Mouse (Mus musculus) embryonic fibroblast, embryonic 13.5 days (primary cell): ENCODE data around the gene Prr5. TPM values are rescaled to one million over a fixed set of nuclear protein-coding genes. Genes with fewer than 3 reads are reported as not detected.

Experiments used
- H3K27ac ChIP-seq: 2 replicates; pipeline ENCODE4 v1.5.1; 2012; ENCODE audit warnings: low read length, control low read depth, inconsistent platforms; ENCODE audit not compliant: insufficient read depth
- H3K4me1 ChIP-seq: 2 replicates; pipeline ENCODE4 v1.6.1; 2011; ENCODE audit warnings: low read length; ENCODE audit not compliant: control insufficient read depth, insufficient read depth
- H3K4me3 ChIP-seq: 2 replicates; pipeline ENCODE4 v1.5.1; 2011; ENCODE audit warnings: mild to moderate bottlenecking, control low read depth, low read length; ENCODE audit not compliant: insufficient read depth
- CTCF ChIP-seq: IDR thresholded peaks from 2 replicates; pipeline ENCODE4 v1.5.1; 2011; ENCODE audit warnings: mild to moderate bottlenecking, control low read depth, low read length, moderate library complexity, borderline replicate concordance; ENCODE audit not compliant: insufficient read depth
- POLR2A ChIP-seq: IDR thresholded peaks from 2 replicates; pipeline ENCODE4 v1.6.1; 2011; ENCODE audit warnings: low read depth, mild to moderate bottlenecking, control low read depth, low read length, moderate library complexity
- polyA plus RNA-seq: library from polyadenylated mRNA; stranded (reverse); fragments of >200 nt; gene quantifications from 2 replicates; pipeline ENCODE4 v1.2.4, GENCODE M21; 2011; ENCODE audit warnings: low read depth; ENCODE audit not compliant: missing spikeins, insufficient read length

Gene Prr5
- polyA plus RNA-seq, 1 experiment: 19.5 TPM

DNA sequence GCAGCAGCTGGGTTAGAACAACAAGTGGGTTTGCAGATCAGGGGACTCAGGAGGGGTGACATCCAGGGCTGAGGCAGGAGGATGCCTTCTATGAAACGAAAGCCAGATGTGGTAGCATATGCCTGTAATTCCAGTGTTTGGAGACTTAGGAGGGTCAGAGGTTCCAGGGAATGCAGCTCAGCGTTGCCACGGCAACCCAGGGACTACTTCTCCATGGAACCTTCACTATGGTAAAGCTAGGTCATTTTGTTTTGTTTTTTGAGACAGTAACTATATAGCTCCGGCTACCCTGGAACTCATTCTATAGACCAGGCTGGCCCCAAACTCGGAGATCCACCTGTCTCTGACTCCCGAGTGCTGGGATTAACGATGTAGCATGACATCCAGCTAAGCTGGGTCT, 68.8 kb downstream of the Prr5 start:
- Histone ChIP-seq H3K4me3 (no peak overlapping the region), H3K4me1 (no peaks in the 10 kb centered on the region), H3K27ac (no peak overlapping the region)
- no peak for TF ChIP-seq POLR2A
- no peak for TF ChIP-seq CTCF

GRCm38 (mm10) chr15:84741573-84741972, 72.2 kb downstream of the Prr5 start:
- H3K4me1 ChIP-seq: no peaks in the 10 kb centered on the region
- no peak overlapping the region for H3K4me3 ChIP-seq
- no peak for TF ChIP-seq POLR2A
- TF ChIP-seq CTCF: no peak
- H3K27ac ChIP-seq: no peak overlapping the region

- TF ChIP-seq POLR2A: no peak
- TF ChIP-seq CTCF: no peak
- H3K27ac ChIP-seq: no peak overlapping the region
- H3K4me1 ChIP-seq: no peaks in the 10 kb centered on the region
- H3K4me3 ChIP-seq: no peak overlapping the region
These were observed 73.9 kb downstream of the Prr5 start for GRCm38 (mm10) chr15:84743347-84743746.

GRCm38 (mm10) chr15:84744308-84744707, 74.9 kb downstream of the Prr5 start:
- no peaks in the 10 kb centered on the region for H3K4me1 ChIP-seq
- H3K27ac ChIP-seq: no peak overlapping the region
- no peak overlapping the region for H3K4me3 ChIP-seq
- TF ChIP-seq POLR2A (no peak), CTCF (no peak)

DNA sequence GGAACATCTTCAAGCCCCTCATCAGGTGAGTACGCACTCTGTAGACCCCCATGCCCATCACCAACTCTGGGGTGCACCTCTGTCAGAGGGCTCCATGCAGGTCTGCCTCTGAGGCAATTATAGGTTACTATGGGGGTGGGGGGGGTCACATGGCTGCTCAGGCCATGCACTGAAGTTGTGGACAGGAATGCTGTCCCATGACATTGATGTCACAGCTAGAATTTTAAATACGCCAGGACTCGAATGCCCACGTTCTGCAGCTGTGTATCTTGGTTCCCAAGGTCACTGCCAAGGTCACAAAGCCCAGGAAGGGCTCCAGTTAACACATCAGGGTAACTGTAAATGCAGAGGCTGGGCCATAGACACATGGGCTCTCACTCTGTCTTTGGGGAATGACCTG, 76.4 kb downstream of the Prr5 start:
- Histone ChIP-seq H3K4me3 (no peak overlapping the region), H3K27ac (no peak overlapping the region), H3K4me1 (no peaks in the 10 kb centered on the region)
- no peak for TF ChIP-seq CTCF
- no peak for TF ChIP-seq POLR2A

Other genes starting within 250 kb of the Prr5 start
- gene Shisal1, start 222.5 kb upstream of the Prr5 start, polyA plus RNA-seq: 0.35 TPM in 1 of 2 replicates, not detected in the other
- gene Rtl6, start 111.8 kb upstream of the Prr5 start, polyA plus RNA-seq: 5.9 and 8.1 TPM in 2 replicates
- 2.0 and 3.0 TPM in 2 replicates for gene Arhgap8, start 50.4 kb downstream of the Prr5 start, polyA plus RNA-seq
- 0.90 TPM in 1 of 2 replicates, not detected in the other for gene Phf21b, start 186.4 kb downstream of the Prr5 start, polyA plus RNA-seq